Mouse (Mus musculus) gastrocnemius, adult 8-10 months (tissue): ENCODE data around the gene Tmem94. TPM values are rescaled to one million over a fixed set of nuclear protein-coding genes. Genes with fewer than 3 reads are reported as not detected.
A peak's percentile ranks its signal among the peaks of the same experiment; 100 is the strongest.

Source experiments
- DNase-seq, 2 experiments: peaks; one replicate each; pipeline ENCODE4 v3.0.0; 2022; ENCODE audit warnings: low spot score in 2 of 2
- total RNA-seq, 4 experiments: library from RNA; stranded (reverse); gene quantifications; 2 replicates each; pipeline ENCODE4 v1.2.4; 2022

The Tmem94 gene
- total RNA-seq, 4 experiments from 2014 or later, result 90.5 to 118 (median 104) TPM

GRCm38 (mm10) chr11:115830550-115831325, 65.5 kb downstream of the Tmem94 start:
- DNase-seq, result no peak

GRCm38 (mm10) chr11:115831518-115831917, 66.3 kb downstream of the Tmem94 start:
- no peak for DNase-seq

GRCm38 (mm10) chr11:115832064-115832463, 66.8 kb downstream of the Tmem94 start:
- no peak for DNase-seq

- peak; percentile 33 to 49 for DNase-seq
Measured at GRCm38 (mm10) chr11:115832523-115832922, 67.3 kb downstream of the Tmem94 start.

- DNase-seq, result no peak
Measured at GRCm38 (mm10) chr11:115833021-115833513, 67.8 kb downstream of the Tmem94 start.

GRCm38 (mm10) chr11:115834033-115834432, 68.8 kb downstream of the Tmem94 start:
- DNase-seq, result no peak

GRCm38 (mm10) chr11:115836656-115837395, 71.6 kb downstream of the Tmem94 start:
- DNase-seq, result no peak

- no peak for DNase-seq
Measured at GRCm38 (mm10) chr11:115837606-115838345, 72.5 kb downstream of the Tmem94 start.

- DNase-seq, result peak; percentile 48 to 66
Measured at GRCm38 (mm10) chr11:115838895-115839311, 73.7 kb downstream of the Tmem94 start.

- DNase-seq, result no peak
Measured at GRCm38 (mm10) chr11:115839732-115840131, 74.5 kb downstream of the Tmem94 start.

- DNase-seq, result no peak
Measured at GRCm38 (mm10) chr11:115841044-115841443, 75.8 kb downstream of the Tmem94 start.

GRCm38 (mm10) chr11:115841961-115842550, 76.8 kb downstream of the Tmem94 start:
- no peak for DNase-seq

- no peak for DNase-seq
Measured at GRCm38 (mm10) chr11:115843141-115843890, 78.1 kb downstream of the Tmem94 start.

GRCm38 (mm10) chr11:115843891-115844239, 78.6 kb downstream of the Tmem94 start:
- DNase-seq, result no peak

- DNase-seq, result no peak
Measured at GRCm38 (mm10) chr11:115844240-115844639, 79.0 kb downstream of the Tmem94 start.

- no peak for DNase-seq
Measured at GRCm38 (mm10) chr11:115845819-115846218, 80.6 kb downstream of the Tmem94 start.
